Mouse (Mus musculus) ES-Bruce4 (cell line): Measurements from ENCODE around the gene Pwp2.

Experiments
- CTCF ChIP-seq: IDR thresholded peaks from one replicate; pipeline ENCODE4 v1.8.1; 2011; ENCODE audit warnings: low read depth, low read length
- EP300 ChIP-seq: IDR thresholded peaks from 2 replicates; pipeline ENCODE4 v1.6.1; 2011; ENCODE audit warnings: low read depth, low read length; ENCODE audit not compliant: insufficient read depth

GRCm38 (mm10) chr10:78156926-78157325, 28.0 kb downstream of the Pwp2 start:
- TF ChIP-seq EP300 = no peak
- TF ChIP-seq CTCF = no peak
